Mouse (Mus musculus) thymus, adult 2 months (tissue): ENCODE results near the gene Fgfr2. TPM values are rescaled to one million over a fixed set of nuclear protein-coding genes. Genes with fewer than 3 reads are reported as not detected.

Experiments used
- DNase-seq: peaks from one replicate; pipeline ENCODE4 v3.0.0; 2021
- H3K27ac ChIP-seq: fragments of 200-500 bp; 2 replicates; pipeline ENCODE4 v1.5.1; 2012; ENCODE audit warnings: low read length, control low read depth; ENCODE audit not compliant: control insufficient read depth, insufficient read depth
- H3K27me3 ChIP-seq: fragments of 200-500 bp; 2 replicates; pipeline ENCODE4 v1.6.1; 2012; ENCODE audit warnings: mild to moderate bottlenecking, low read length, moderate library complexity, mixed read lengths; ENCODE audit not compliant: control insufficient read depth, insufficient read depth
- H3K36me3 ChIP-seq: fragments of 200-500 bp; 2 replicates; pipeline ENCODE4 v1.6.1; 2012; ENCODE audit warnings: mild to moderate bottlenecking, low read length, moderate library complexity; ENCODE audit not compliant: control insufficient read depth, insufficient read depth
- H3K4me1 ChIP-seq: fragments of 200-500 bp; replicated peaks from 2 replicates; pipeline ENCODE4 v1.6.1; 2012; ENCODE audit warnings: low read length; ENCODE audit not compliant: control insufficient read depth, insufficient read depth
- H3K4me3 ChIP-seq: fragments of 200-500 bp; 2 replicates; pipeline ENCODE4 v1.5.1; 2012; ENCODE audit warnings: mild to moderate bottlenecking, low read length, control low read depth, moderate library complexity; ENCODE audit not compliant: control insufficient read depth, insufficient read depth
- CTCF ChIP-seq: fragments of 200-500 bp; IDR thresholded peaks from 2 replicates; pipeline ENCODE4 v1.5.1; 2012; ENCODE audit warnings: mild to moderate bottlenecking, control low read depth, low read length, moderate library complexity, borderline replicate concordance; ENCODE audit not compliant: control insufficient read depth, poor library complexity, insufficient read depth; ENCODE audit errors: extremely low read depth
- POLR2A ChIP-seq: fragments of 200-500 bp; IDR thresholded peaks from 2 replicates; pipeline ENCODE4 v1.6.1; 2012; ENCODE audit warnings: mild to moderate bottlenecking, low read length, control low read depth, moderate library complexity; ENCODE audit not compliant: control insufficient read depth, poor library complexity, insufficient read depth; ENCODE audit errors: extremely low read depth
- WGBS: fragments of 180-500 bp; shearing (Covaris S2); methylation state at CpG from one replicate; pipeline ENCODE4 v1.1.7; 2018; 5-methylcytosine and 5-hydroxymethylcytosine counted together
- polyA plus RNA-seq: library from polyadenylated mRNA; depleted of rRNA; stranded (reverse); fragments of >200 nt; gene quantifications from 2 replicates; pipeline ENCODE4 v1.2.3, GENCODE M21; 2012

The Fgfr2 gene
- polyA plus RNA-seq, 1 experiment = 12.1 TPM

DNA sequence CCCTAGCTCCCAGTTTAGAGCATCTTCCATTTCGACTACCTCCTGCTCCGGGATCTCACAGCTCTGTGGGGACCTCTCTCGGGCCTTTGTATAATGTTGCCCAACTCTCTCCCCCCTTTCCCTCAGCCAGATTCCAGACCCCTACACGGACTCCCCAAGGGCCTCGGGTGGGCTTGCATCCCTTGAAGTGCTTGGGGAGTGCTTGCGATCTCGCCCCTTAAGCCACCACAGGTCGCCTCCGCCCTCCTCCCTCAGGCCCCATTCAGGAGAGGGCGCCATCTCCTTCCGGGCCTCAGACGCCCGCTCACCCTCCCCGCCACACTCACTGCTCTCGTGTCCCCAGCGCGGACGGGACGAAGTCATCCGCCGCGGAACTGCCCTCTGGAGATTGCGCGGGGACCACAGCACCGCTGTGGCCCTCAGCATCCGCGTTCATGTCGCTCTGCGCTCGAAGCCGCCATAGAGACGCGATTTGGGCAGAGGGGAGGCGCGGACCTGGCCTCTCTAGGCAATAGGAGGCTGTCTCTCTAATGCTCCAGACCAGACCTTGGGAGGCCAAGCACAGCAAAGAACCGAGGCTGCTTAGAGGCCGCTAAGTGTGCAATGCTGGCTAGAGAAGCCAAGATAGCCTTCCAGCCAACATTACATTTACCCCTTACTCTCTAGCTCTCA lies 270.8 kb downstream of the Fgfr2 start, which contains the start of gene Eef1akmt2:
TSS of gene Eef1akmt2 (minus strand) at position 501 of the 672 bp plus-strand sequence.
- peak; percentile 82 for DNase-seq
- WGBS = under 1% methylated on average over 37 of the region's 37 CpGs
- Histone ChIP-seq H3K27me3 (no peaks in the 10 kb centered on the region), H3K4me1 (peaks cover 4% of the 10 kb centered on the region), H3K36me3 (no peaks in the 10 kb centered on the region; the same call in 1 of the 2 replicates), H3K27ac (peak within 1 kb of the TSS; percentile 17), H3K4me3 (peak within 1 kb of the TSS; percentile 70)
- TF ChIP-seq POLR2A (peak; percentile 61; the same call in 1 of the 2 replicates), CTCF (0 out of 2 replicates have a peak, but pooled peaks have one; percentile 44)

DNA sequence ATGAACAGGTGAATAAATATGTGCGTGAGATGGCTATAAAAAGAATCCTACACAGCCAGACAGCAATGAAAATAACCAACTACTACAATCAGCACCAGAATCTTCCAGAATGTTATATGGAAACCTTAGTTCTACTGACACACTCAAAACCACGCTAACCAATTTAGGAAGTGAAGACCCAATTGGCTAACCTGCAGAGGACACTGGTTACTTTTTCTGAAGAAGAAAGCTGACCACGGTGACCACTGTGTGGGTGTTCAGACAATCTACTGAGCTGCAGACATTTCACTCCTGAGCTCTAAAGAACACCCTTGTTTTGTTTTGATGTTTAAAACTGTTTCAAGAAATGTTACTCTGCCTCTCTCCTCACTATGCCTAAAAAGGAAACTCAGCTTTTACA lies 280.0 kb downstream of the Fgfr2 start:
- 70% methylated on average over 3 of the region's 3 CpGs for WGBS
- Histone ChIP-seq H3K27me3 (no peaks in the 10 kb centered on the region), H3K4me3 (no peak overlapping the region), H3K27ac (no peak overlapping the region), H3K4me1 (no peaks in the 10 kb centered on the region), H3K36me3 (peaks cover 10% of the 10 kb centered on the region)
- no peak for TF ChIP-seq POLR2A
- no peak for TF ChIP-seq CTCF
- no peak for DNase-seq

DNA sequence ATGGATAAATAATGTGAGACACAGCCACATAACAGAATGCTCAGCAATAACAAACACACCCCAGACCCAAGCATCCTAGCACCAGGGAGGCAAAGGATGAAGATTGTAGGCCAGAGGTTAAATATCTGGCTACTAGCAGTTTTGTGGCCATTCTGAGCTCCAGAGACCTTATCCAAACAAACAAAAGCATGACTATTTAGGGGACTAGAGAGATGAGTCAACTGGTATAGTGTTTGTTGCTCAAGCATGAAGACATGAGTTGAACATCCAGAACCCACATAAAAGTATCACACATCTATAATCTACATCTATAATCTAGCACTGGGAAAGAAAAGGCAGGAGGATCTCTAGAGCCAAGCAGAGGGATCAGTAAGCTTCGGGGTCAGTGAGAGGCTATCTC lies 280.7 kb downstream of the Fgfr2 start:
- H3K27me3 ChIP-seq = no peaks in the 10 kb centered on the region
- H3K4me3 ChIP-seq = no peak overlapping the region
- no peaks in the 10 kb centered on the region for H3K4me1 ChIP-seq
- no peak overlapping the region for H3K27ac ChIP-seq
- DNase-seq = no peak
- WGBS = 93% methylated on average over 1 of the region's 1 CpGs
- peaks cover 10% of the 10 kb centered on the region for H3K36me3 ChIP-seq
- no peak for TF ChIP-seq CTCF

DNA sequence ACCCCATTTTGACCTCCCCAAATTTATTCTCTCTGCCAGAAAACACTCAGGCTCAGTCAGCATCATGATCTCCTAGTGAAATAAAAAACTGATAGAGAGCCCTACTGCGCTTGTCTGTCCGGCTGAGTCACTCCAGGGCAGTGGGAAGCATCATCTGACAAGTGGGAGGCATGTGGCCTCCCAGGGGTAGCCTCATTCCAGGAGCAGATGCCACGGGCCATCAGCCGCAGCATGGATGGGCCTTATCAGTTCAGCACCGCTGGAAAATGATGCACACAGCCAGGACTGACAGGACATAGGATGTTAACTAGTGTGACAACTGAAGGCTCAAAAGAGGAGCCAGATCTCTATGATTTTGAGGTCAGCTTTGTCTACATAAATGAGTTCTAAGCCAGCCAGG lies 281.9 kb downstream of the Fgfr2 start:
- 96% methylated on average over 5 of the region's 5 CpGs for WGBS
- Histone ChIP-seq H3K36me3 (peaks cover 10% of the 10 kb centered on the region), H3K27ac (no peak overlapping the region), H3K4me3 (no peak overlapping the region), H3K27me3 (no peaks in the 10 kb centered on the region), H3K4me1 (no peaks in the 10 kb centered on the region)
- no peak for DNase-seq
- TF ChIP-seq POLR2A (no peak), CTCF (no peak)

GRCm38 (mm10) chr7:132830955-132831354 lies 292.2 kb downstream of the Fgfr2 start:
- Histone ChIP-seq H3K4me1 (no peaks in the 10 kb centered on the region), H3K4me3 (no peak overlapping the region), H3K27ac (no peak overlapping the region), H3K36me3 (peaks cover 29% of the 10 kb centered on the region), H3K27me3 (no peaks in the 10 kb centered on the region)
- no peak for DNase-seq
- 93% methylated on average over 4 of the region's 4 CpGs for WGBS
- TF ChIP-seq POLR2A = no peak
- TF ChIP-seq CTCF = no peak

DNA sequence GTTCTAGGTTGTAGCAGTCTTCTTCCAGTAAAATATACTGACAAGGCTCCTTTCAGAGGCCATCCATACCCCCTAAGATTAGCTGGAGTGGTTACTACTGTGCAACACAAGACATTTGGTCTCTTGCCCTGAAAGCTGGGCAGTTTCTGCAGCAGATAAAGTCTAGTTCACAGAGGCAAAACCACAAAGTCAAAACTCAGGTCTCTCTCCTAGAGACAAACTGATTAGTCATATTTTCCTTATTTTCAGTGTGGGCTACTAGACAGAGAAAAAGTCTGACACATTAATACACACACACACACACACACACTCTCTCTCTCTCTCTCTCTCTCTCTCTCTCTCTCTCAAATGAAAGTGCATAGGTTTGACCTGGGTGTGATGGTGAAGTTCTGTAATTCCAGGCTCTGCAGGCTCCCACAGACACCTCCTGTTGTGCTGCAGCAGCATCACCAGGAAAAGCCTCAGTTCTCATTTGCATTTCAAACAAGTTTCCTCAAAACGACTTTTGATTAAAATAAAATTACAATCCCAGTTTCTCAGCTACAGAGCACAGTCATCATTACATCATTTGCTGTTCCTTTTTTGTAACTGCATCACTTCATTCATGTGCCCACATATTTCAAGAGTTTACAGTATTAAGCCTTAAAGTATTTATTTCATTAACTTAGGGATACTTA lies 298.7 kb downstream of the Fgfr2 start:
- no peak overlapping the region for H3K4me3 ChIP-seq
- TF ChIP-seq CTCF = no peak
- TF ChIP-seq POLR2A = no peak
- H3K36me3 ChIP-seq = peaks cover 16% of the 10 kb centered on the region
- H3K4me1 ChIP-seq = no peaks in the 10 kb centered on the region
- 24% methylated on average over 1 of the region's 1 CpGs for WGBS
- H3K27me3 ChIP-seq = no peaks in the 10 kb centered on the region
- no peak for DNase-seq
- no peak overlapping the region for H3K27ac ChIP-seq
